Mouse (Mus musculus) fibroblast of lung, adult 2 months (primary cell): ENCODE data around the gene Tsr2.

Experiments
- DNase-seq: peaks from one replicate; pipeline ENCODE4 v3.0.0-alpha.2; 2011; ENCODE audit warnings: low read depth

Gene Tsr2

DNA sequence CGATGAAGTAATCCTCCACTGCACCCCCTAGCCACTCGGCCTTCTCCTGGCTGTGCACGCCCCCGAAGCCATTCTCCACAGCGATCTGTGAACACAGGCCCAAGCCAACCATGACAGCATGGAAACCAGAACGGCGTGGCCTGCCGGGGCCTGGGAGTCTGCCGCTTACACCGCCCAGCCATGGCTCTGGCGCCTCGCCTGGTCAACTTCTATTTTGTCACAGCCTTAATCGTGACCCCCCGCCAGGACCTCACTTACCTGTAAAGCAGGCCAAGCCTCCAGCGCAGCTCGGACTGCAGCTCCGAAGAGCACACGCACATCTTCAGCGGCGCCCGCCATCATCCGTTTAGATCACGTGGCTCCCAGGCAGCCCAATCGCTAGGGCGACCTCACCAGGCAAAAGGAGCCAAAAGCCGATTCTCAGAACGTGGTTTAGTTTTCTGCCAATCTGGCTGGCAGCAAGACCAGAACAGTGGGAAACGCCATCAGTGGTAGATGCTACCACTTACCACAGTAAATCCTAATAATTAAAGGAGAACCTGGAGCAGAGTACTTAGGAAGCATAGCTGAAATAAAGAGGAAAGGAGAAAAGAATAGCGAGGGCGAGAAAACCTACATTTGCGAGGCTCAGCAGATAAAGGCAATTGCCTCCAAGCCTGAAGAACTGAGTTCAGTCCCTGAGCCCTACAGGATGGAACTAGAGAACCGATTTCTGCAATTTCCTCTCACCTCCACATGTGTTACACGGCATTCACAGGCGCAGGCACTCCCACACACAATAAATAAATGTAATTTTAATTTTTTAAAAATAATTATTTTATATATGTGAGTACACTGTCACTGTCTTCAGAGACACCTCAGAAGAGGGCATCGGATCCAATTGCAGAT lies at the start of gene Tsr2:
Gene Tsr2, minus strand, starts transcription at position 373 of the 888 bp plus-strand sequence.
- DNase-seq: peak; percentile 59

GRCm38 (mm10) chrX:151132785-151133184 lies 36.4 kb upstream of the Tsr2 start:
- no peak for DNase-seq

DNA sequence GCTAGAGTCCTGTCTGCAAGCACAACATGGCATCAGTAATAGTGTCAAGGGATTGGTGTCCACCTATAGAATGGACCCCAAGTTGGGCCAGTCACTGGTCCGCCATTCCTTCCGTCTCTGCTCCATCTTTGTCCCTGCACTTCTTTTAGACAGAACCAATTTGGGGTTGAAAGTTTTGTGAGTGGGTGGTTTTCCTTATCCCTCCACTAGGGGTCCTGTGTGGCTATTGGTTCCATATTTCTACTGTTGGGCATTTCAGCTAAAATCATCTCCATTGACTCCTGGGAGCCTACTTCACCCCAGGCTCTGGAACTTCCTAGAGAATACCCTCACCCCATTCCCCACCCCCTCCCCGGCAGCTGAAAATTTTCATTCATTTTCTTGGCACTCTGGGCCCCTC lies 34.1 kb upstream of the Tsr2 start:
- DNase-seq: no peak

- DNase-seq: no peak
Measured at GRCm38 (mm10) chrX:151123933-151124332, 27.6 kb upstream of the Tsr2 start.

GRCm38 (mm10) chrX:151117432-151117831 lies 21.1 kb upstream of the Tsr2 start:
- no peak for DNase-seq

GRCm38 (mm10) chrX:151116795-151117194 lies 20.5 kb upstream of the Tsr2 start:
- DNase-seq: no peak

- no peak for DNase-seq
Measured at GRCm38 (mm10) chrX:151107301-151108067, 11.1 kb upstream of the Tsr2 start.

GRCm38 (mm10) chrX:151087418-151087817 lies 8.9 kb downstream of the Tsr2 start:
- DNase-seq: no peak

DNA sequence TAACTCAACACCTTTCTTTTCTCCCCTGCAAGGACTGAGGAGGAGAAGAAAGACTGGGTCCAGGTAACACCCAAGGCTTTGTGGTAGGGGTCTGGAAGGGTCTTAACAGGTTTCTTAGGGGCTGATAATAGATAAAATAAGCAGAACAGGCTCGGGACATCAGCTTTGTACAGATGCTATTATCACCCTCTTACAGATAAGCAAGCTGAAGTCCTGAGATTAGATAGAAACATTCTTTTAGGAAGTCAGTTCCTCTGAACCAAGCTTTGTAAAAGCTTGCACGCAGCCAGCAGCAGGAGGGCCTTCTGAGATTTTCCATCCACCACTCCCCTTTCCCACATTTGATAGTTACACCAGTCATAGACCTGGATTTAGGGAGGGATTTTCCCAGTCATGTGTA lies 10.7 kb downstream of the Tsr2 start:
- no peak for DNase-seq

DNA sequence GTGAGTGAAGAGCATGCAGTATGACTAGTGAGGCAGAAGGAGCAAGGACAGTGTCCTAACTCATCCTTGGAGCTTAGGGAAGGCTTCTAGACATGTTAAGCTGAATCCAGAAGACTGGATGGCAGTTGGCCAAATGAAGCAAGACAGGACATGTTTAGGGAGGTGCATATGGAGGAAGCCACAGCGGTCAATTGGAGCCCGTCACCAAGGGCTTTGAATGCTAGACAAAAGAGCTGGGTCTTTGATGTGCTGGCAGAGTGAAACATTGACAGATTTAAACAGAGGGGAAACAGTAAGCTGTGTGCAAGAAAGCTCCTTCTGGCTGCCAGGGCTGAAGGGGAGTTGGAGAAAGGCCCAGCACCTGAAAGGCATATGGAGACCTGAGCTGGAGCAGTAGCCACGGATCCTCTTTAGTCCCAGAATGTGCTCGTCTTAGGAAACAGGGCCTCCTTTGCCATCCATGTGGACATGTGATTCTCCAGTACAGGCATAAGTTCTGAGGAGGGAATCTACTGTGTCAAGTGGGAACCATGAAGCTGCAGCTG lies 19.3 kb downstream of the Tsr2 start:
- DNase-seq: no peak

- DNase-seq: no peak
Measured at GRCm38 (mm10) chrX:151076007-151076406, 20.3 kb downstream of the Tsr2 start.

GRCm38 (mm10) chrX:151067876-151068275 lies 28.5 kb downstream of the Tsr2 start:
- no peak for DNase-seq

DNA sequence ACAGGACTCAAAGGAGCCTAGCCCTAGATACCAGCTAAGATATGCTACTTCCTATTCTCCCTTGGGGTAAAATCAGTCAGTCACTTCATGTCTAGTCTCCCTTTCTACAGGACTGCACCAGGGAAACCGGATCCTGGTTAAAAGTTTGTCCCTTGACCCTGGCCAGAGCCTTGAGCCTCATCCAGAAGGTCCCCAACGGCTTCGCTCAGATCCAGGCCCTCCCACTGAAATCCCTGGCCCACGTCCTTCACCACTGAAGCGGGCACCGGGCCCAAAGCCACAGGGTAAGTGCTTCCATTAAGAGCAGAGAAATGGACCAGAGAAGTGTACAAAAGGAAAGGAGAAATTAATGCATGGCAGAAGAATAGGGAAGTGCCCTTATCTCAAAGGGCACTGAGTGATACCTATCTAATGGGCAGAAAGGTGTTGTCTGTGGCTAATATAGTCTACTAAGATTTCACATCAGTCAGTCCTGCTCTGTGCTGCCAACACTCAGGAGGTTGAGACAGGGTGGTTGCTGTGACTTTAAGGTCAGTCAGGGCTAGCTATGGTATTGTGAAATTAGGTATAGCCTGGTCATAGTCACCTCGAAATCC lies 30.2 kb downstream of the Tsr2 start:
- DNase-seq: no peak

DNA sequence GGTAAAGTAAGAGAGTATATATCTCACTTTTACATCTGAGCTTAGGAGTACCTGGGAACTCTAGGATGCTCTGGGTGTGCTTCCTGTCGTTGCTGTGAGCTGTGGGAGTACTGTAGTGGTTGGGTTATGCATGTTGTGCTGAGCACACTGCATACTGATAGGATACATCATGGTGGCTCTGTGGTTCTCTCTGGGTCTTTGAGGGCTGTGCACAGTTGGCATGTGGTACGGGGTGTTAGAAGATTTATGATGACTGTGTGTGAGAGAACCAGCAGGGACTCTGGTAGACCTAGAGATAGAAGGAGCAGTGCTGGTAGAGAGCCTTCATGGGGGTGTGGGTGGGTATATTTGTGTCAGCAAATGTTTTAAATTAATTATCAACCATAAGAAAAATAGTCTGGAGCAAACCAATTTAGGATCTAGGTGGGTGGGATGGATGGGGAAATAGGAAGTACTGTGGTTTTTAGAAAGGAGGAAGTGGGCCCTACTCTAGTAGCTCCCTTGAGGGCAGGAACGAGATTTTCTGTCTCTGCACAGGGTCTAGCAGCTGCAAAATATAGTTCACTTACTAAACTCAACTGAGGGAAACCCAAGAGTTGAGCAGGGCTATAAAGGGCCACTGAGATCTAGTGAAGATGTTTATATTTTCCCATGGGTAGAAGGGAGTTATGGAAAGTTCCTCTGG lies 34.6 kb downstream of the Tsr2 start:
- no peak for DNase-seq

GRCm38 (mm10) chrX:151059346-151059745 lies 37.0 kb downstream of the Tsr2 start:
- DNase-seq: no peak

DNA sequence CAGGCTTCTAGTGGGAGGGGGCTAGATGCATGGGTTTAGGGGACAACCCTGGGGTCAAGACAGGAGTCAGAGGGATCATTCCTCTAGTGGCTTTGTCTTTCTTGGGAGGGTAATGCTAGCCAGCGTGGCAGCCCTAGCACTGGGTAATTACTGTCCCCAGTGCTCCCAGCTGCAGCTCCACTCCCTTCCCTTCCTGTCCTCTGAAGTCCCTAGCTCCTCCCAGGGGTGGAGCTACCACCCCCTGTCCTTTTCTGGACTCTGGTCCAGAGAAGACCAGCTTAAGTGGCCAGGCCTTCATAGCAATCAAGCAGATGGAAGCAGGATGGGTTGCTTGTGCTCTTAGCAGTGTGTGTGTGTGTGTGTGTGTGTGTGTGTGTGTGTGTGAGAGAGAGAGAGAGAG lies 40.8 kb downstream of the Tsr2 start:
- DNase-seq: no peak

- no peak for DNase-seq
Measured at GRCm38 (mm10) chrX:151054489-151054888, 41.9 kb downstream of the Tsr2 start.

GRCm38 (mm10) chrX:151050337-151050736 lies 46.0 kb downstream of the Tsr2 start:
- DNase-seq: no peak

- DNase-seq: no peak
Measured at GRCm38 (mm10) chrX:151049661-151050215, 46.6 kb downstream of the Tsr2 start.

DNA sequence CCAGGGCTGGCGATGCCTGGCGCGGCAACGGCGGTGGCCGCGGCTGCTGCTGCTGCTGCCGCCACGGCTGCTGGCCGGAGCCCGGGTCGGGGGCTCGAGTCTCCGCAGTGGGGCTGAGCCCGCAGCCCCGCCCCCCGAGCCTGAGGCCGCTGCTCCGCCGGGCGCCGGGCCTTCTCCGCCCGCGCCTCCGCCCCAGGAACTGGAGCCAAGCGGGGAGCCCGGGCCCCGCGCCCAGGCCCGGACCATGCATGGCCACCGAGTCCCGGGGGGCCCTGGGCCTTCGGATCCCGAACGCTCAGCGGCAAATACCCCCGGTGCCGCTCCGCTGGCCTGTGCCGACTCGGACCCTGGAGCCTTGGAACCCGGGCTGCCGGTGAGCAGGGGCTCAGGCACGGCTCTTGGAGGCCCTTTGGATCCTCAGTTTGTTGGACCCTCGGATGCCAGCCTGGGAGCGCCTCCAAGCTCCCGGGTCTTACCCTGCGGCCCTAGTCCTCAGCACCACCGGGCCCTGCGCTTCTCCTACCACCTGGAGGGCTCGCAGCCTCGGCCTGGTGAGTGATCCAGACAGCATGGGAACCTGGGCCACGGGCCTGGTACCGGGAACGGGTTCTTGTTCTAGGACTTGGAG lies 48.8 kb downstream of the Tsr2 start:
- DNase-seq: no peak

- peak; percentile 54 for DNase-seq
Measured at GRCm38 (mm10) chrX:151046777-151047430, 49.4 kb downstream of the Tsr2 start.
